Mouse (Mus musculus) kidney, postnatal 0 days (tissue): Measurements from ENCODE around the gene Scaf11. TPM values are rescaled to one million over a fixed set of nuclear protein-coding genes. Genes with fewer than 3 reads are reported as not detected.

Source experiments
- ATAC-seq: fragments of 200-750 bp; cut with Nextera tagmentation; replicated peaks from 2 replicates; pipeline ENCODE4 v1.8.0; 2017; ENCODE audit warnings: low read depth, moderate number of reproducible peaks, moderate TSS enrichment, moderate library complexity; ENCODE audit not compliant: low FRiP score
- DNase-seq: peaks from one replicate; pipeline ENCODE4 v3.0.0-alpha.2; 2016; ENCODE audit warnings: low spot score
- H3K27ac ChIP-seq: fragments of 300-500 bp; sonication (generic); 2 replicates; pipeline ENCODE4 v1.5.1; 2014; ENCODE audit warnings: mild to moderate bottlenecking
- H3K27me3 ChIP-seq: fragments of 300-500 bp; sonication (generic); 2 replicates; pipeline ENCODE4 v1.6.1; 2014; ENCODE audit warnings: low read length, mixed read lengths; ENCODE audit not compliant: insufficient read depth
- H3K36me3 ChIP-seq: fragments of 300-500 bp; sonication (generic); 2 replicates; pipeline ENCODE4 v1.6.1; 2014; ENCODE audit warnings: low read length, mixed read lengths; ENCODE audit not compliant: insufficient read depth
- H3K4me1 ChIP-seq: fragments of 300-500 bp; sonication (generic); replicated peaks from 2 replicates; pipeline ENCODE4 v1.6.1; 2014; ENCODE audit warnings: antibody characterized with exemption, low read length, mixed read lengths; ENCODE audit not compliant: insufficient read depth
- H3K4me2 ChIP-seq: fragments of 300-500 bp; sonication (generic); 2 replicates; pipeline ENCODE4 v1.6.1; 2014; ENCODE audit warnings: mild to moderate bottlenecking, low read length, moderate library complexity, mixed read lengths
- H3K4me3 ChIP-seq: fragments of 300-500 bp; sonication (generic); replicated peaks from 2 replicates; pipeline ENCODE4 v1.5.1; 2014; ENCODE audit warnings: low read depth, low read length
- H3K9ac ChIP-seq: fragments of 300-500 bp; sonication (generic); 2 replicates; pipeline ENCODE4 v1.6.1; 2014; ENCODE audit warnings: low read depth, low read length
- H3K9me3 ChIP-seq: fragments of 300-500 bp; sonication (generic); replicated peaks from 2 replicates; pipeline ENCODE4 v1.6.1; 2016; ENCODE audit warnings: low read length, inconsistent platforms, mixed read lengths
- CTCF ChIP-seq: IDR thresholded peaks from 2 replicates; pipeline ENCODE4 v1.5.1; 2016; ENCODE audit warnings: antibody characterized with exemption, low read depth, mild to moderate bottlenecking, moderate library complexity
- WGBS: fragments of 180-500 bp; shearing (Covaris S2); extraction: QIAGEN DNeasy Blood & Tissue Kit; methylation state at CpG from one replicate; pipeline ENCODE4 v1.1.7; 2014; 5-methylcytosine and 5-hydroxymethylcytosine counted together
- polyA plus RNA-seq: library from polyadenylated mRNA; unstranded; fragments of >200 nt; fragmentation: Nextera tagmentation; extraction: Ambion mirVana; gene quantifications from 2 replicates; pipeline ENCODE4 v1.2.1, GENCODE M21; 2015

The Scaf11 gene
- polyA plus RNA-seq, 1 experiment from 2014 or later = 81.5 TPM

DNA sequence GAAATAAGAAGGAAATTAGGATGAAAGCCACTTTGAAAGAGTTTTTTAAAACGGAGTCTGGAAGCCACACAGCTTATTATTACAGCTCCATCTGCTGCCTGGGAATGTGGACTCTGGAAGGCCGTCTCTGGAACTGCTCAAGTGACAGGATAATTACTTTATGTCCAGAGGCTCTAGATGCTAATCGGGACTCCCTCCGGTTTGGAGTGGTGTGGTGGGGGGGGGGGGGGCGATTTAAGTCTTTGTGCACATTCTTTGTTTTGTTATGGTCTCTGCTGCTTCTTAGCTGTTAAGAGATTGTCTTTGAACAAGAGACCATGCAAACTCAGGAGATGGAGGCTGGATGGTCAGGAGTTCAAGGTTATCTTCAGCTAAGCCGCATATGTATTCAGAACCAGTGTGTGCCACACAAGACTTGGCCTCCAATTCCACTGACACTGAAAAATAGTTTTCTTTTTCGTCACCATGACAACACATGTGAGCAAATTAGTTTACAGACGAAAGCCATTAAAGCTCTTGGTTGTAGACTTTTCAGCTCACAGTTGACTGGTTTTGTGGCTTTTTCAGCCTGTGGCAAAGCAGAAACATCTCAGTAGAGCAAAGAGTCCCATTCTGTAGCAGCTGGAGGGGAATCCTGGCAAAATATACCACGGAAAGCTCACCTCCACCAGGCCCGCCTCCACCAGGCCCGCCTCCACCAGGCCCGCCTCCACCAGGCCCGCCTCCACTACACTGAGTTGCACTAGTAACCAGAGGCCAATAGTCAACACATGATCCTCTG is 31.4 kb upstream of the Scaf11 start:
- no peak overlapping the region for H3K4me2 ChIP-seq
- TF ChIP-seq CTCF = no peak; the same call in 1 of the 2 replicates
- H3K9me3 ChIP-seq = no peaks in the 10 kb centered on the region
- H3K27ac ChIP-seq = peak overlapping the region; percentile 72
- H3K9ac ChIP-seq = no peak overlapping the region
- H3K36me3 ChIP-seq = no peaks in the 10 kb centered on the region
- ATAC-seq (peak; percentile 76), DNase-seq (peak; percentile 84)
- no peaks in the 10 kb centered on the region for H3K27me3 ChIP-seq
- H3K4me3 ChIP-seq = no peak overlapping the region
- WGBS = 30% methylated on average over 13 of the region's 13 CpGs
- H3K4me1 ChIP-seq = no peaks in the 10 kb centered on the region

DNA sequence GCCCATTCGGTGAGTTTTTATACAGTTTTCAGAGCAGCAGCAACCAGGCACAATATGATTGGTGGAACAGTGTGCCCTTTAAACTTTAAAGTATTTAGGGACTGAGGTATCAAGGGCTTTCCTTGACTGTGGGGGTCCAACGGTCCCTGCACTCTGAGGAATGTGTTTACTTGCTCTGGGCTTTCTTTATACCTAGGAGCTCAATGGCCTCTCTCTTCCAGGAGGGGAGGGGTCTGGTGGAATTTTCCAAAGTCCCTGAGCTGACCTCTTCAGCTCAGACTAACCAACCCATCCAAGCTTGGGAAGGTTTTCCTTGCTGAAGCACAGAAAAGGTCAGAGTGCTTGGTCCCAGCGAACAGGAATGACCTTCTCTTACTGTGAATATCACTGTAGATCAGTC is 30.8 kb upstream of the Scaf11 start:
- H3K4me1 ChIP-seq = no peaks in the 10 kb centered on the region
- no peak overlapping the region for H3K4me3 ChIP-seq
- ATAC-seq (no peak; the same call in 1 of the 2 replicates), DNase-seq (peak; percentile 38)
- no peak overlapping the region for H3K9ac ChIP-seq
- no peaks in the 10 kb centered on the region for H3K27me3 ChIP-seq
- TF ChIP-seq CTCF = no peak
- no peaks in the 10 kb centered on the region for H3K9me3 ChIP-seq
- peak overlapping the region; percentile 72 for H3K27ac ChIP-seq
- no peak overlapping the region for H3K4me2 ChIP-seq
- no peaks in the 10 kb centered on the region for H3K36me3 ChIP-seq
- 21% methylated on average over 3 of the region's 3 CpGs for WGBS

DNA sequence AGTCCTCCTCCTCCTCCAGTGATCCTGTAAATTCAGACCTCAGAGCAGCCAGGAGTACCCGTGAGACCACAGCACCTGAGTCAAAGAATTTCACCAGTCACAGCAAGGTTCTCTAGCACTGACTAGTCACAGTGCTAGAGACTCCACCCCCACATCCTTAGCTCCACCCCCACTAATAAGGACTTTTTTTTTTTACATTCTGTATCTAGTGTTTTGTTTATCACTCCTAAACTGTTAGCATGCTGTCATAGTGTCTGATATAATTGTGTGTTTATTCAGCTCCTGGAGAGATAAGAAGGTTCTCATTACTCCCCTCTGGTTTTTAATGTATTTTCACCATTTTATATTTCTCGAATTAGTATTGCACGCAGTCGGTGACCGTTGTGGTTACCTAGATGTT is 29.5 kb upstream of the Scaf11 start:
- WGBS = 79% methylated on average over 5 of the region's 5 CpGs
- Histone ChIP-seq H3K36me3 (no peaks in the 10 kb centered on the region), H3K9ac (no peak overlapping the region), H3K4me1 (no peaks in the 10 kb centered on the region), H3K9me3 (no peaks in the 10 kb centered on the region), H3K27me3 (no peaks in the 10 kb centered on the region), H3K4me2 (no peak overlapping the region), H3K4me3 (no peak overlapping the region), H3K27ac (no peak overlapping the region)
- TF ChIP-seq CTCF = no peak
- DNase-seq = no peak
- ATAC-seq = no peak

DNA sequence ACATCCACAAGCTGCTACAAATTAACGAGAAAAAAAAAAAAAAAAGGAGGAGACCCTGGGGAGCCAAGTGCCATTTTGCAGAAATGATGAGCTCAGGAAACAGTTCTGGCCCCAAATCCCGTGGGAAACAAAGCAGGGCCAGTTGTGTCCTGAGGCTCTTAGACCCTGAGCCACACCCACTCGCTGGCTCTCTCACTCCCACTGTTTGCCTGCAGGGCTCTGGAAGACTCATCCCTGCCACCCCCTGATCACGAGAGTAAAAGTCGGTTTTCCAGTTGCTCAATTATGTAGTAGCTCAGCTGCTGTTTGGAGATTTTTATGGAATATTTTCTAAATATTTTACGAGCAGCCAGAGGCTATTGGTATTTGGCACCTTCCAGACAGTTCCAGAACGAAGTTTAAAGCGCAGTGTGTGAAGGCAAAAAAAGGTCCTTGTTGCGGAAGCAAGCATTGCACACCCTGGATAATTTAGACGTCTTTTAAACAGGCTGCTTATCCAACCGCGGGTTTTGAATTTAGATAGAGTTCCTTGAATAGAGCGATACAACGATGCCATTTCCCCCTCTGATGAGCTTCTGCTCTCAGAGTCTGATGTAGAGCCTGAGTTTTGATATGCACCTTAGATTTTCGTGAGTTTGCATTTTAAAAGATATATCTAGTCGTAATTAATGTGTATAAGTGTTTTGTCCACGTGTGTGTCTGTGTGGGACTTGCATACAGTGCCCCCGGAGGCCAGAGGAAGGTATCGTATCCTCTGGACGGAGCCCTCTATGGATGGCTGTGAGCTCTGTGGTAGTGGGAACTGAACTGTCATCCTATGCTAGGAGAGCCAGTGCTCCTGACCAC is 28.5 kb upstream of the Scaf11 start:
- H3K27ac ChIP-seq = no peak overlapping the region
- no peak overlapping the region for H3K4me3 ChIP-seq
- no peak overlapping the region for H3K9ac ChIP-seq
- H3K4me2 ChIP-seq = peak overlapping the region; percentile 37
- DNase-seq = peak; percentile 61
- peak; percentile 60 for TF ChIP-seq CTCF
- WGBS = 29% methylated on average over 20 of the region's 20 CpGs
- H3K36me3 ChIP-seq = no peaks in the 10 kb centered on the region
- ATAC-seq = peak; percentile 62; the same call in 1 of the 2 replicates
- H3K27me3 ChIP-seq = no peaks in the 10 kb centered on the region
- H3K9me3 ChIP-seq = no peaks in the 10 kb centered on the region
- no peaks in the 10 kb centered on the region for H3K4me1 ChIP-seq

DNA sequence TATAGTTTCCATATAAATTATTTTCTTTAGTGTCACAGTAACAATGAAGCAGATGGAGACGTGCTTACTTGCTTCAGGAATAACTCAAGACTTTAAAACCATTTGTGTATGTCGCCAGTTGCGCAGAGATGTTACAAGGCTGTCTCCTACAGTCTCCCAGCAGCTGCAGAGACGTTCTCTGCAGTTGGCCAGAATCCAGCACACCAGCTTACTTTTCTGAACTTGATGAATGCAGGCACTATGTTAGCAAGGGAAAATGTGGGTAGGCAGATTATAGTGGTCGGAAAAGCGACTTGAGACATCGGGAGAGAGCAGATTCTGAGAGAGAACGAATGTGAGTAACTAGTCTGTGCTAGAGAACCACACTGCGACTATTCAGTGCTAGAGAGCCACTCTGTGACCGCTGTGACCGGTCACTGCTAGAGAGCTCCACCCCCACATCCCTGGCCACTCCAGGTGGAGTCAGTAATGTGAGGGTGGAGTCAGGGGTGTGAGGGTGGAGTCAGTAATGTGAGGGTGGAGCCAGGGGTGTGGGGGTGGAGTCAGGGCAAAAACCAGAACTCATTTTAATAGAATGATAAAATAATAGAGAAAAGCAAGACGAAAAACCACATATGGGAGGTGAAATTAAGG is 26.5 kb upstream of the Scaf11 start:
- Histone ChIP-seq H3K9me3 (no peaks in the 10 kb centered on the region), H3K27ac (no peak overlapping the region), H3K9ac (no peak overlapping the region), H3K36me3 (no peaks in the 10 kb centered on the region), H3K4me1 (no peaks in the 10 kb centered on the region), H3K4me2 (no peak overlapping the region), H3K27me3 (no peaks in the 10 kb centered on the region), H3K4me3 (no peak overlapping the region)
- DNase-seq = no peak
- TF ChIP-seq CTCF = no peak
- 69% methylated on average over 12 of the region's 12 CpGs for WGBS
- no peak for ATAC-seq

DNA sequence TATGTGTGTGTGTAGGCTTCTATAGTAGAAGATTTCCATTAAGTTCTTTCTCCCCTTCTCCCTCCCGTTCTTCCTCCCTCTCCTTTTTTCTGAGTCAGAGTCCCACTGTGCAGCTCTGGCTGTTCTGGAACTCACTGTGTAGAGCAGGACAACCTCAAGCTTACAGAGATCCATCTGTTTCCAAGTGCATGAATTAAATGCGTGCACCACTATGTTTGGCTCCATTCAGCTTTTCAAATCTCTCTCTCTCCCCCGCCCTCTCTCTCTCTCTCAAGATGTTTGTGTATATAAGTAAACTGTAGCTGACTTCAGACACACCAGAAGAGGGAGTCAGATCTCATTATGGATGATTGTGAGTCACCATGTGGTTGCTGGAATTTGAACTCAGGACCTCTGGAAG is 20.2 kb upstream of the Scaf11 start:
- Histone ChIP-seq H3K4me1 (no peaks in the 10 kb centered on the region), H3K27ac (no peak overlapping the region), H3K9me3 (no peaks in the 10 kb centered on the region), H3K4me3 (no peak overlapping the region), H3K4me2 (no peak overlapping the region), H3K9ac (no peak overlapping the region), H3K36me3 (no peaks in the 10 kb centered on the region), H3K27me3 (no peaks in the 10 kb centered on the region)
- WGBS = 80% methylated on average over 3 of the region's 3 CpGs
- ATAC-seq (no peak), DNase-seq (no peak)
- TF ChIP-seq CTCF = 0 out of 2 replicates have a peak, but pooled peaks have one; percentile 11
